Mouse (Mus musculus) monocyte, adult 5-6 weeks (primary cell): ENCODE results near the gene Nuak1. TPM values are rescaled to one million over a fixed set of nuclear protein-coding genes. Genes with fewer than 3 reads are reported as not detected.

Experiments used
- ATAC-seq: fragments of 153-309, 156-312 bp; replicated peaks from 2 replicates; pipeline ENCODE4 v1.8.0; 2017; ENCODE audit warnings: mild to moderate bottlenecking; ENCODE audit not compliant: low TSS enrichment, insufficient number of reproducible peaks, severe bottlenecking, poor library complexity, low FRiP score
- total RNA-seq: library from RNA; stranded (forward); fragments of 200-1000, 200-491, 200-594 nt; gene quantifications from 3 replicates; pipeline ENCODE4 v1.2.3, GENCODE M21; 2017

Nuak1 gene
- total RNA-seq, 1 experiment from 2014 or later, result 0.48 TPM

DNA sequence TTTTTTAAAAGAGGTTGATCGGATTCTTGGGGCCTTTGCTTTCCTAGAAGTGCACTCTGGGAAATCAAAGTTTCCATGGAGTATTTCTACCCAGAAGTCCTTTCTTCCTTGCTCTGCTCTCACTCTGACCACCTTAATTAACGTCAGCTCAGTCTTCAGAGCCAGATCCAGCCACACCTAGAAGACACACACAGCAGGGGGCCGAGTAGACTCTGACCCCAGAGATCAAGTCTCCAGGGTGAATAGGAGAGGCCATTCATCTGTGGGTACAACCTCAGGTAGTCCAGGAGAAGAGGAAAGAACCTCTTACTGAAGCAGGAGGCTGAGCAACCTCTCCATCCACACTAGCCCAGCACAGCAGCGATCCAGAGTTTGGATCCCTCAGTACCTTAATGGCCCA, 11.5 kb upstream of the Nuak1 start:
- ATAC-seq, result no peak

- ATAC-seq, result no peak
Measured at GRCm38 (mm10) chr10:84450654-84451053, 10.3 kb upstream of the Nuak1 start.

GRCm38 (mm10) chr10:84449733-84450132, 9.3 kb upstream of the Nuak1 start:
- ATAC-seq, result no peak

DNA sequence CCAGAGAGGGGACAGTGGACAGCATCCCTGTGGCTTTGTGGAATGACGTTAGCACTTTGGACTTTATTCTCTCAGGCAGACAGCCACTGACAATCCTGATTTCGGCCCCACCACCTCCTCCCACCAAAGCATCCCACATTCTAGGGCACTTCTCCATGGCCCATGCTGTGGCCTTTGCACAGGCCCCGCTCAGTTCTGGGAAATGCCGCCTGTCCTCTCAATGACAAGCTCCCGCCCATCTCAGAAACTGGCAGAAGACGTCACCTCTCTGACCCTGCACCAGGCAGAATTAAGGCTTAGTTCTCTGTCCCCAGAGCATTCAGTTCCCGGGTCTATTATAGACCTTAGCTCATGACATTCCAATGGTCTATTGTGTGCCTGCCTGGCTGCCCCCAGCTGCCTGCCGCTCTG, 7.0 kb upstream of the Nuak1 start:
- no peak for ATAC-seq

DNA sequence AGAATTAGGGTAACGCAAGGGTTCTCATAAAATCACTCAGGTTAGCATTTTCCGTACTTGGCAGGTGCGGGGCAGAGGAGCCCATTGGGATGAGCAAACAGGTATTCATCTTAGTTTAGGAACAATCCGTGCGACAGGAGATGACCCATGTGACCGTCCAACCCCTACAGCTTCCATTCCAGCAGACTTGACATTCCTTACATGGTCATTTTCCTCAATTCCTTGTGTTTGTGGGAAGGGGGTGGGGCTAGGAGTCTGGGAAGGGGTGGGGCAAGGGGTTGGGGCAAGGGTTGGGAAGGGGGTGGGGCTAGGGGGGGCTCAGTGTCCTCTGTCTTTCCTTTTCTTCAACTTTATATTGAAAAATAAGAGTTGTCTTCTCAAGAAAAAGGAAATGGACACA, 6.3 kb upstream of the Nuak1 start:
- ATAC-seq, result no peak

GRCm38 (mm10) chr10:84444396-84444795, 4.0 kb upstream of the Nuak1 start:
- no peak for ATAC-seq

DNA sequence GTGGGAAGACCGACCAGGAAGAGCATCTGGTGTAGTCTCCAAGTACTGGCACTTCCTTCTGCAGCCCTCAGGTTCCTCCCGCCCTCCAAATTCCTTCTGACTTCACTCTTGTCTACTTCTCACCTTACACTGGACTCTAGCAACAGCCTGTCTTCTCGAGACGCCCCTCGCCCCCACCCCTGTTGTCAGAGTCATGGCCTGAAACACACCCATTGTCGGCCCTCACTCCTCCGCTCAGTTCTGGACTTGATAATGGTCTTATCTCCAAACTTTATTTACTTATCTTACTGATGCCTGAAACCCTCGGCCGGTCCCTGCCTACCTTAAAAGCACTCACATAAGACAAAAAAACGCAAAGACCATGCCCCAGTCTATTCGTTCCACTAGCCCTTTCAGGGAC, 1.4 kb upstream of the Nuak1 start:
- ATAC-seq, result no peak

DNA sequence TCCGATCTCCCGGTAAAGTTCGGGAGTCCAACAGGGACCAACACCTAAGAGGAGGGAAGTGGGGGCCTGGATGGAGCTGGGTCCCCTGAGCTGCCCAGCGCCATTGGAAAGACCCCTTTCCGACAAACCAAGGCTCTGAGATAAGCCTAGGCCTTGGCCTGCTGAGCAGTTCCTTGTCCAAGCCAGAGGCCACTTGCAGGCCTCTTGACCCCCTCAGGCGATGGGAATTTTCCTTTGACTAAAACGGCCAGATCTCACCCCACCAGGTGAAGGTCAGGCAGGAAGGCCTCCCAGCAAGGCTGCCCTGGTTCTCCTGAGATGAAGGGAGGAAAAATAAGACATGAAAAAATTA, 1.0 kb upstream of the Nuak1 start:
- ATAC-seq, result no peak

GRCm38 (mm10) chr10:84440181-84440540, 236 bp downstream of the Nuak1 start:
- ATAC-seq, result no peak

DNA sequence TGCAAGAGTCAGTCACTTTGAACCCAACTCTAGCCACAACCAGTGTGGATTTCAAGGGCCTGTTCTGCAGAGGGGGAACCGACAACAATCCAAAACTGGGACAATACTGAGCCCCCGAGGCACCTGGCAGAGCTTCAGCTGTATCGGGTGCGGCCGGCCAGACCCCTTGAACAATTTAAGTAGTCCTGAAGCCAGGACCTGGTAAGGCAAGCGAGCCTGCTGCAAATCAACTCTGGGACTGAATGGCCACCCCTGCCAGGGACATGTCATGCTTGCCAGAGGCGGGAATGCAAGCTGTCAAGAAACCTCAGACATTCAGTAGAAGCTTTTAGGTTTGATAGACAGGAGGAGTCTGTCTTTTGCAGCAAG, 1.2 kb downstream of the Nuak1 start:
- ATAC-seq, result no peak

- ATAC-seq, result no peak
Measured at GRCm38 (mm10) chr10:84438466-84439227, 1.8 kb downstream of the Nuak1 start.

- peak; percentile 60; the same call in 1 of the 2 replicates for ATAC-seq
Measured at GRCm38 (mm10) chr10:84438049-84438422, 2.4 kb downstream of the Nuak1 start.

- no peak for ATAC-seq
Measured at GRCm38 (mm10) chr10:84437166-84438048, 3.0 kb downstream of the Nuak1 start.

DNA sequence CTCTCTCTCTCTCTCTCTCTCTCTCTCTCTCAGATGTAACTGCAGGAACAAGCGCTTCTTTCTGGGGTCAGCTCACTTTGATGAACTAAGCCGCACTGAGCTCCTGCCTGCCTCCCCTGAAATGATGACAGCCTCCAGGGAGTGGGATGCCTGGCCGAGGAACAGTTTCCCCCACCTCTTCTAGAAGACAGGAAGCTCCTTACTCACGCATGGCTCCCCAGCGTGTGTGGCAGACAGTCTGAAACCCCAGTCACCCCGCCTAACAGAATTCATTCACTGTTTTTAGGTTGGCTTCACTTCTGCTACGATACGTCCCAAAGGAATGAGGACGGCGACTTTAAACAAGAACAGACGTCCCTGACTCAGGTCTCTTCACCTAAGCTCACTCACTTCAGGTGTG, 4.5 kb downstream of the Nuak1 start:
- ATAC-seq, result no peak

DNA sequence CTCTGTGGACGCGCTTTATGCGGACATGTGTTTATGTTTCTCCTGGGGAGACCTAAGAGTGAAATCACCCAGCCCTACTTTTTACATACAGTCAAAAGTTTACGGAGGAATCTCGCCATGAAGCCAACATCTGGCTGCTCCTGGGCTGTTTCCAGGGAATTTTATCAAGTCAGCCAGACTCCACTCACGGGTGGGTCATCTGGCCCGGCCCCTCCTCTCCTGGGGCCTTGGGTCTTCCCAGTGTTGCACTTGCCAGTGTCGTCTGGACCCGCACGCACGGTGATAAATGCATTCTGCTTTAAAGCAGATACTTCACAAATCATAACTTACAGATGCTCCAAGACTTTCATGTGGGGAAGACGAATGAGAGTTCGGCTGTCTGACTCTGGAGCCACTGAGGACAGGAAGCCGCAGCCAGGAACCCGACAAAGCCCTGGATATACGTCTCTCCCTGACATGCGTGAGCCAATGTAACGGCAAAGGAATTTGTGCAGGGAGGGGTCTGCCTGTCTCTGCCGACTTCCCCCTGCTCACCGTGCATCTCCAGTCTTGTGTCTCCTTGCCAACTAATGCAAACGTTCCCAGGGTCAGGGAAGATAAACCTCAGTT, 7.1 kb downstream of the Nuak1 start:
- no peak for ATAC-seq

- no peak for ATAC-seq
Measured at GRCm38 (mm10) chr10:84424374-84424773, 16.0 kb downstream of the Nuak1 start.

- ATAC-seq, result no peak
Measured at GRCm38 (mm10) chr10:84423903-84424302, 16.5 kb downstream of the Nuak1 start.

DNA sequence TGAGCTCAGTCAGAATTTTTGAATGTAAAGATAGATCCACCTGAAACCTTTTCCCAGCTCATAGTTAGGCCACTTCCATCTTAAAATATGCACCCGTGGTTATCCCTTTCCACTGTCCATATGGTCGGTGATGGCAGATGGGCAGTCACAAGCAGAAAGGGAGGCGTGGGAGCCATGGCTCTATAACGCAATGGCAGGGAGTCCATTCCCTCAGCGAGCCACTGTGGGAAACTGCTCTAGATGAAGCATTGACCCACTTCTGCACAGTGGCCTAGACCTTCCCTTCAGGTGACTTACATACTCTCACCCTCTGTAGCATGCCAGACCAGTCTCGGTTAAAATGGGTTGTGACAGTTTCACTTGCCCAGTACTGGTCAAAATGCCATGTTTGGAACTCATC, 19.8 kb downstream of the Nuak1 start:
- ATAC-seq, result no peak

DNA sequence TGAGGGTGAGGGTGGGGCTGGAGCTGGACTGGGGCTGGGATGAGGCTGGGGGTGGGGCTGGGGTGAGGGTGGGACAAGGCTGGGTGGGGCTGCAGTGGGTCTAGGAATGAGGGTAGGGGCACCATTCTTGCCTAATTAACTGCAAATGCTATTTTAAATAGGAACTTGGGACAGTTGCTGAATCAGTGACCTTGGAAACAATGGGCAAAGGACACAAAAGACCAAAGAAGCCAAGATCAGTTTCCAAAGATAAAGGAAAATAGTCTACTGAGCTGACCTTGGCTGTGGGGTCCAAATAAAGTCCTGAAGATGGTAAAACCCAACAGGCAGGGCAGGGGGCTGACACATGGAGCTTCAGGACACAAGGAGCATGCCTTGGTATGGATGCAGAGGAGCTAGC, 22.0 kb downstream of the Nuak1 start:
- no peak for ATAC-seq

DNA sequence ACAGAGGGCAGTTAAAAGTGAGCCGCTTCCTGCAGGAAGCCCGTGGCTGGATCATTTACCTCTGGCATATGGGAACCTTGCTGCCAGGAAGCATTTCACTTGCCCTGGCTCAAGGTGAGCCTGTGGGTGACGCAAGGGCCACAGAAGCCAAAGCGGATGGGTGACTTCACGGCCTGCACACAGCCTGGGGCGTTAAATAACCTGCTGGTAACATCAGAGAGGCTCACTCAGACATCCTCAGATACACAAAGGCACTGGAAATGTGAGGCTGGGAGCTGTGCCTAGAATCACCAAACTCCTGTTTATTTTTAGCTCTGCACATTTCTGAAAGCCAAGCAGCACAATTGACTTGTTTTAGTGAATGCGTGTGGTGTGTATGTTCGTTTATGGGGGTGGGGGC, 23.6 kb downstream of the Nuak1 start:
- ATAC-seq, result no peak
